Mouse (Mus musculus): Measurements from ENCODE around the gene Klf9.

- TF ChIP-seq POLR2A (IDR thresholded peaks at IDR 0.05; ENCODE audit: low read depth, low read length), result no peak
- no peak for TF ChIP-seq CTCF (conservative IDR thresholded peaks at IDR 0.05; ENCODE audit: insufficient read depth, insufficient read length, low read depth, low read length)
These were observed 8.7 kb downstream of the Klf9 start for GRCm38 (mm10) chr19:23149465-23150410.

Measured in kidney, adult 2 months (tissue).